Mouse (Mus musculus) intestine, embryonic 14.5 days (tissue): ENCODE results near the gene Aff3. TPM values are rescaled to one million over a fixed set of nuclear protein-coding genes. Genes with fewer than 3 reads are reported as not detected.

Experiments used
- ATAC-seq: fragments of 200-750 bp; cut with Nextera tagmentation; replicated peaks from 2 replicates; pipeline ENCODE4 v1.8.0; 2017; ENCODE audit warnings: low read depth, moderate number of reproducible peaks, moderate TSS enrichment, moderate library complexity; ENCODE audit not compliant: low FRiP score, low TSS enrichment
- DNase-seq: peaks from one replicate; pipeline ENCODE4 v3.0.0-alpha.2; 2018; ENCODE audit warnings: low spot score
- H3K27ac ChIP-seq: fragments of 300-500 bp; sonication (generic); 2 replicates; pipeline ENCODE4 v1.5.1; 2014; ENCODE audit warnings: low read depth, mild to moderate bottlenecking, control low read depth
- H3K27me3 ChIP-seq: fragments of 300-500 bp; sonication (generic); replicated peaks from 2 replicates; pipeline ENCODE4 v1.6.1; 2014; ENCODE audit warnings: low read length, control low read depth; ENCODE audit not compliant: control insufficient read depth, insufficient read depth
- H3K36me3 ChIP-seq: fragments of 300-500 bp; sonication (generic); 2 replicates; pipeline ENCODE4 v1.6.1; 2014; ENCODE audit warnings: low read length, control low read depth; ENCODE audit not compliant: control insufficient read depth, insufficient read depth
- H3K4me1 ChIP-seq: fragments of 300-500 bp; sonication (generic); replicated peaks from 2 replicates; pipeline ENCODE4 v1.6.1; 2014; ENCODE audit warnings: low read length, control low read depth, mixed read lengths; ENCODE audit not compliant: control insufficient read depth, insufficient read depth
- H3K4me2 ChIP-seq: fragments of 300-500 bp; sonication (generic); 2 replicates; pipeline ENCODE4 v1.6.1; 2014; ENCODE audit warnings: low read length
- H3K4me3 ChIP-seq: fragments of 300-500 bp; sonication (generic); 2 replicates; pipeline ENCODE4 v1.5.1; 2014; ENCODE audit warnings: low read depth, low read length, control low read depth, mixed read lengths
- H3K9ac ChIP-seq: fragments of 300-500 bp; sonication (generic); 2 replicates; pipeline ENCODE4 v1.6.1; 2014; ENCODE audit warnings: mild to moderate bottlenecking, low read length
- H3K9me3 ChIP-seq: fragments of 300-500 bp; sonication (generic); 2 replicates; pipeline ENCODE4 v1.6.1; 2016; ENCODE audit warnings: low read length, control low read depth; ENCODE audit not compliant: control insufficient read depth
- WGBS: fragments of 180-500 bp; shearing (Covaris S2); extraction: QIAGEN DNeasy Blood & Tissue Kit; methylation state at CpG from one replicate; pipeline ENCODE4 v1.1.7; 2014; 5-methylcytosine and 5-hydroxymethylcytosine counted together
- polyA plus RNA-seq: library from polyadenylated mRNA; unstranded; fragments of >200 nt; fragmentation: Nextera tagmentation; extraction: Ambion mirVana; gene quantifications from 2 replicates; pipeline ENCODE4 v1.2.1, GENCODE M21; 2014

Aff3 gene
- polyA plus RNA-seq, 1 experiment from 2014 or later, result 8.6 TPM

DNA sequence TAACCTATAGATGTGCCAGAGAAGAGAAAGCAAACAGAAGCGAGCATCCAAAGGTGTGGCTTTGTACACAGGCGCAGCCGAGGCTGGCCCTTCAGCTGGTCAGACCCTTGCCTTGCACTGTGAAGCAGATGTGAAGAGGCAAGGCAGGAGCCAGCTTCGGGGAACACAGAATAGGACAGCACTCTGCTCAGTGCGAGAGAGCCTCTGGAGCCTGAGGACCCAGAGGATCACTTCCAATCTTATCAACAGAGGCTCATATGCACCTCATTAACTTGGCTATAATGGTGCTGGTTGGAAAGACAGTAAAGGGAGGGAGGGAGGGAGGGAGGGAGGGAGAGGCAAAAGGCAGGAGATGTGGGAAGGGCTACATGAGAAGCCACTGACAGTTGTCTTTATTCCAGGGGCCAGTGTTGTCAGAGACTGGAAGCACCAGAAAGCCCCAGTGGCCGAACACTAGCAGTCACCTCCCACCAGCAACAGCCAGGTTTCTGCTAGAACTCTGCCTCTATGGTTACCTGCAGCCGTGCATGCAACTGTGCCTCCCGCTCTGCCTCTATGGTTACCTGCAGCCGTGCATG is 98.6 kb downstream of the Aff3 start:
- DNase-seq (no peak), ATAC-seq (no peak)
- H3K9me3 ChIP-seq, result no peaks in the 10 kb centered on the region
- H3K27me3 ChIP-seq, result no peaks in the 10 kb centered on the region
- no peak overlapping the region for H3K27ac ChIP-seq
- H3K9ac ChIP-seq, result no peak overlapping the region
- H3K4me3 ChIP-seq, result no peak overlapping the region
- H3K4me1 ChIP-seq, result peaks cover 13% of the 10 kb centered on the region
- WGBS, result 42% methylated on average over 9 of the region's 9 CpGs
- no peaks in the 10 kb centered on the region for H3K36me3 ChIP-seq
- no peak overlapping the region for H3K4me2 ChIP-seq

DNA sequence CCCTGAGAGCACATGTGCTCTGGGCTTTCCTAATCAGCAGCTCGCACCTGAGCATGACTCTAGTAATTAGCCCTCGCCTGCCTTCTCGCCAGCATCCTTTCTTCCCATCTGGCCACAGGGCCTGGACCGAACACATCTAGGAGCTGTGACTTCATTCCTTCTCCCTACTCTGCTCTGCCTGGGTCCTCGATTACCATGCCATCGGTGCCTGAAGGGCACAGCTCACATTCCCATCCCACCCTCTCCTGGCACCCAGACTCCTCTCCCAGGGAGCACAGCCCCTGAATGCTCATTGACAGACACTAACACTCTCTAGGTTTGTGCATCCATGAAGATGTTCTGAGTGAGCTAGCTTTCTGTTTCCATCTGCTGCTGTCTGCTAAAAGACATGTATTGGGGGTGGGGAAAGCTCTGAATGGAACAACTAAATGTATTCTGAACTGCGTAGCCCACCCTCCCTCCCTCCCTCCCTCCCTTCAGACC is 99.4 kb downstream of the Aff3 start:
- Histone ChIP-seq H3K27ac (no peak overlapping the region), H3K27me3 (no peaks in the 10 kb centered on the region), H3K9ac (no peak overlapping the region), H3K36me3 (no peaks in the 10 kb centered on the region), H3K4me3 (no peak overlapping the region), H3K4me1 (peaks cover 13% of the 10 kb centered on the region), H3K9me3 (no peaks in the 10 kb centered on the region), H3K4me2 (no peak overlapping the region)
- DNase-seq, result no peak
- ATAC-seq, result no peak
- 60% methylated on average over 7 of the region's 7 CpGs for WGBS

DNA sequence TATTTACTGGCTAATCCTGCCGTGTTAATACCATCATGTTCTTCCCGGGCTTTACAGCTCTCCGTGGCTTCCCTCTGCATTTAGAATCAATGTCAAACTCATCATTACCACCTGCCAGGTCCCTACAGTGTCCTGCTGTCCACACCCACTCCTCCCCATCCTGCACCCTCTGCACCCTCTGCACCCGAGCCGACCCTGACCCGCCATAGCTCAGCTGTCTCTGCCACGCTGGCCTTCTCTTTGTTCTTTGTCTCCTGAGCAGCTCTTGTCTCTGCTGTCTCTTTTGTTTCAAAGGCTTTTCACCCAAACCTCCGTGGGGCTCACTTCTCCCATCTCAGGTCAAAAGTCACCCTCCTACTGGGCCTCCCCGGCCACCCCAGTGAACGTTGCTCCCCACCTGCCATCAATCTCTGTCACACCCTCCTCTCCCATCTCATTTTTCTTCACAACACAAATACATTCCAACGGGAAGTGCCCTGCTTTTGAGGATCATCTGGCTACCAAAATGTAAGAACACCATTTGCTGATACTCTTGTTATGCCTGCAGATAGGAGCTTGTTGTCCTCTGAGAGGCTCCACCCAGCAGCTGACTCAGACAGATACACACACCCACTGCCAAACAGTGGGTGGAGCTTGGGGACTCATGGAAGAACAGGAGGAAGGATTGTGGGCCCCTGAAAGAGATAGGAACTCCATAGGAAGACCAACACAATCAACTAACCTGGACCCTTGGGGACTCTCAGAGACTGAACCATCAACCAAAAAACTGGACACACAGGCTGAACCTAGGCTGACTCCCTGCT is 102.2 kb downstream of the Aff3 start:
- DNase-seq (no peak), ATAC-seq (no peak)
- Histone ChIP-seq H3K36me3 (no peaks in the 10 kb centered on the region), H3K4me1 (peaks cover 13% of the 10 kb centered on the region), H3K9ac (no peak overlapping the region), H3K9me3 (no peaks in the 10 kb centered on the region), H3K27ac (no peak overlapping the region), H3K27me3 (no peaks in the 10 kb centered on the region), H3K4me2 (no peak overlapping the region), H3K4me3 (no peak overlapping the region)
- WGBS, result 32% methylated on average over 11 of the region's 11 CpGs

DNA sequence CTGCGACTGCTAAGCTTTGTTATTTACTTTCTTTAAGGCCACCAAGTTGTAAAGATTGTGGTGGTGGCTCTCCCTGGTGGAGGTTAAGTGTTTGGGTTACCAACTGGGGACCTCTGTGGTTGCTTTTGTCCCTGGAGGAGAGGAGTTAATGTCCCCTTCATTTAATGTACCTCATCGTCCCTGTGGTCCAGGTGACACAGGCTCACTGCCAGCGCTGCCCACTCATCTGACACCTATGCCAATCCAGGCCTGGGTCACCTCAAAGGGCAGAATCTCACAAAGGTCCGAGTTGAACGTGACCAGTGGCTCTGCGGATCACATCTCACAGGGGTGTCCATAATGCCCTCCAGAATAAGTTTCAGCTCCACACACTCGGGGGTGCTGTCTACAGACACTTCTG is 103.4 kb downstream of the Aff3 start:
- peaks cover 13% of the 10 kb centered on the region for H3K4me1 ChIP-seq
- H3K4me3 ChIP-seq, result no peak overlapping the region
- H3K27me3 ChIP-seq, result no peaks in the 10 kb centered on the region
- H3K9ac ChIP-seq, result no peak overlapping the region
- H3K4me2 ChIP-seq, result no peak overlapping the region
- H3K36me3 ChIP-seq, result no peaks in the 10 kb centered on the region
- no peak overlapping the region for H3K27ac ChIP-seq
- ATAC-seq, result no peak
- no peak for DNase-seq
- no peaks in the 10 kb centered on the region for H3K9me3 ChIP-seq
- 76% methylated on average over 7 of the region's 7 CpGs for WGBS

DNA sequence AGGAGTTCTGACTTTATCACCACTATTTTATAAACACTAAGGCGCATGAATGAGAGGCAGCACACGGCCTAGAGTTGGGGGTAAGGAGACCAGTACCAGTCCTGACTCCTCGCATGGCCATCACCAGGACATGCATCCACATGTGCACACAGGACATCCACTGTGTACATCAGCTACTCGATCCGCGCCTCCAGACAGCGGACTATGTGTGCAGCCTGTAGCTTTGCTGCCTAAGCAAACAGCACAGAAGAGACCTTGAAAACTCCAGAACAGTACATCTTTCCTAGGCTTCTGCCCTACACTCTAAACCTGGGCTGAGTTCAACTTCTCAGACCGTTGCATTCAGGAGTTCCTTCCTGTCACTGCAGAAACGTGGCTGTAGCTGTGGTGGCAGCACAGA is 104.1 kb downstream of the Aff3 start:
- no peaks in the 10 kb centered on the region for H3K9me3 ChIP-seq
- ATAC-seq, result no peak

DNA sequence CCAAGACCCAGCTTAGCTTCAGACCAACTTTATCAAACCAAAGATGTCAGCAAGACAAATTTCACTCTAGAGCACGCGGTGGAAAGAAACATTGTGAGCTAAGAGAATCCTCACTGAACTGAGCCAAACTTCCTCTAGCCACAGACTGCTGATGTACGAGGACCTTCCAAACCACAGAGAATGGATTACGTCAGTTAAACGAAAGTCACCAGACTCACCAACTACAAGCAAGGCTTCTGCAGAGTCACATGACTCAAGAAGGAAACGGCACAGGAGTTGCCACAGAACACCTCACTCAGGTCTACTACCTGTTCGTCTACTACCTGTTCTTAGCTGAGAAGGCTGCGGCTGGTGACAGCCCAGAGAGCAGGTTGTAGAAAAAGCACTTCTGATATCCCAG is 107.1 kb downstream of the Aff3 start:
- no peak overlapping the region for H3K4me2 ChIP-seq
- no peak for DNase-seq
- no peaks in the 10 kb centered on the region for H3K27me3 ChIP-seq
- no peaks in the 10 kb centered on the region for H3K36me3 ChIP-seq
- H3K9ac ChIP-seq, result no peak overlapping the region
- WGBS, result 64% methylated on average over 8 of the region's 8 CpGs
- H3K9me3 ChIP-seq, result no peaks in the 10 kb centered on the region
- ATAC-seq, result no peak
- no peak overlapping the region for H3K4me3 ChIP-seq
- H3K4me1 ChIP-seq, result peaks cover 2% of the 10 kb centered on the region; the same call in 1 of the 2 replicates
- no peak overlapping the region for H3K27ac ChIP-seq

More for the DNA sequence above, 104.1 kb downstream of the Aff3 start:
- H3K4me2 ChIP-seq, result no peak overlapping the region
- H3K9ac ChIP-seq, result no peak overlapping the region
- no peak overlapping the region for H3K4me3 ChIP-seq
- no peak for DNase-seq
- WGBS, result 65% methylated on average over 9 of the region's 9 CpGs
- no peak overlapping the region for H3K27ac ChIP-seq
- peaks cover 7% of the 10 kb centered on the region; the same call in 1 of the 2 replicates for H3K4me1 ChIP-seq
- no peaks in the 10 kb centered on the region for H3K27me3 ChIP-seq
- no peaks in the 10 kb centered on the region for H3K36me3 ChIP-seq

DNA sequence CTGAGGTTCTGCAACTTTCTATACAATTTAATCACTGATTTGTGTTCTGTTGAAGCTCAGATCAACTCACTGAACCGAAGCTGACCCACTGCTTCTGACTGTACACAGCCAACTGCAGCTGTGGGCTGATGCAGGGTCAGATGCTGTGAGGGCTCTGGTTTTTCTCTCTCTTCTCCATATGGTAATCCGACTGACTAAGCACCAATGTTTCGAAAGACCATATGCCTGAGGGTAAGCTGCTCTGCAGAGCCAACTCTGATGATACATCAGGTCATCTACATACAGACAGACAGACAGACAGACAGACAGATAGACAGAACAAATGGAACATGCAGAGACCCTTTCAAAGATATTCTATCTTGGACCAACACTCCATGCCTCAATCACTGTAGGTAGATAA is 110.2 kb downstream of the Aff3 start:
- Histone ChIP-seq H3K4me2 (no peak overlapping the region), H3K9ac (no peak overlapping the region), H3K27ac (no peak overlapping the region), H3K4me3 (no peak overlapping the region), H3K27me3 (no peaks in the 10 kb centered on the region), H3K36me3 (no peaks in the 10 kb centered on the region), H3K4me1 (0 out of 2 replicates have a peak, but pooled peaks cover 3% of the 10 kb centered on the region), H3K9me3 (no peaks in the 10 kb centered on the region)
- ATAC-seq (no peak), DNase-seq (no peak)
- WGBS, result 54% methylated on average over 3 of the region's 3 CpGs

DNA sequence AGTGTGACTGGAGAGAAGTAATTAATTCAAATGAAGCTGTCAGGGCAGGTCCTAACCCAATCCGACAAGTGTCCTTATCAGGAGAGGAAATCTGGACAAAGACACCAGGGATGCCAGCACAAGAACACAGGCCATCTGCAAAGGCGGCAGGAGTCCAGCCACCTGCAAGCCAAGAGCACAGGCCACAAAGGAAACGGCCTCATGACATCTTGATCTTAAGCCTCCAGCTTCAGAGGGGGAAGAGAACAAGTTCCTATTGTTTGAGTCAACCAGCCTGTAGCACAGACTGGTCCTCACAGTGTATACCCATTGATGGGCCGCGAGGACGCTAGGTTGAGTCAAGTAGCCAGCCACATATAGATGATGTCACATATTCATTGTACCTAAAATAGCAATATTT is 111.7 kb downstream of the Aff3 start:
- Histone ChIP-seq H3K4me3 (no peak overlapping the region), H3K9ac (no peak overlapping the region), H3K4me1 (peaks cover 11% of the 10 kb centered on the region; the same call in 1 of the 2 replicates), H3K4me2 (no peak overlapping the region), H3K9me3 (no peaks in the 10 kb centered on the region), H3K27me3 (no peaks in the 10 kb centered on the region), H3K36me3 (no peaks in the 10 kb centered on the region), H3K27ac (no peak overlapping the region)
- no peak for ATAC-seq
- DNase-seq, result no peak
- WGBS, result 75% methylated on average over 6 of the region's 6 CpGs

DNA sequence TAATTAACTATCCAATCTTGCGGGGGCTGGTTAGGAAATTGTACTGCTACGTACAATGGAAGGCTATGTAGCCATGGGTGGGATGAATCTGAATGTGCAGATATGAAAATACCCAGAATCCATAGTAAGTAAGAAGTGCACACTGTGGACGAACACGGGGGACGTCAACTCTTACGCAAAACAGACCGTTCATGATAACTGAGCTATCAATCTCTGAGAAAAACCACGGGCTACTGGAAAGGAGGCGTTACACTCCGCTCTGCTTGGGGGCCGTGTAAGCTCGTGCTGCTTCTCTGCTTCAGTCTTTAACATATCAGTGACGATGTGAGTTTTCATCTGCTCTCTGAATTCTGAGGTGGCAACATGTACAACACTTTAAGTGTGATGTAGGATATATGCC is 114.2 kb downstream of the Aff3 start:
- no peak overlapping the region for H3K9ac ChIP-seq
- H3K4me1 ChIP-seq, result peaks cover 25% of the 10 kb centered on the region
- 53% methylated on average over 13 of the region's 13 CpGs for WGBS
- no peak for DNase-seq
- H3K27me3 ChIP-seq, result no peaks in the 10 kb centered on the region
- no peak overlapping the region for H3K4me3 ChIP-seq
- no peak overlapping the region for H3K27ac ChIP-seq
- no peak for ATAC-seq
- H3K36me3 ChIP-seq, result no peaks in the 10 kb centered on the region
- H3K4me2 ChIP-seq, result no peak overlapping the region
- H3K9me3 ChIP-seq, result no peaks in the 10 kb centered on the region
